Mouse (Mus musculus) hindbrain, postnatal 0 days (tissue): ENCODE results near the gene Exph5. TPM values are rescaled to one million over a fixed set of nuclear protein-coding genes. Genes with fewer than 3 reads are reported as not detected.
A peak's percentile ranks its signal among the peaks of the same experiment; 100 is the strongest.

Experiments
- ATAC-seq: fragments of 200-750 bp; cut with Nextera tagmentation; 2 replicates; pipeline ENCODE4 v1.8.0; 2017; ENCODE audit warnings: mild to moderate bottlenecking, moderate TSS enrichment, moderate library complexity
- DNase-seq: peaks from one replicate; pipeline ENCODE4 v3.0.0-alpha.2; 2015; ENCODE audit warnings: low spot score
- H3K27ac ChIP-seq: fragments of 300-500 bp; sonication (generic); 2 replicates; pipeline ENCODE4 v1.5.1; 2014; ENCODE audit warnings: mild to moderate bottlenecking
- H3K27me3 ChIP-seq: fragments of 300-500 bp; sonication (generic); 2 replicates; pipeline ENCODE4 v1.6.1; 2014; ENCODE audit warnings: low read length, mixed read lengths; ENCODE audit not compliant: insufficient read depth
- H3K36me3 ChIP-seq: fragments of 300-500 bp; sonication (generic); 2 replicates; pipeline ENCODE4 v1.6.1; 2014; ENCODE audit warnings: low read length, mixed read lengths; ENCODE audit not compliant: insufficient read depth
- H3K4me1 ChIP-seq: fragments of 300-500 bp; sonication (generic); 2 replicates; pipeline ENCODE4 v1.6.1; 2014; ENCODE audit warnings: antibody characterized with exemption, low read length, mixed read lengths; ENCODE audit not compliant: insufficient read depth
- H3K4me2 ChIP-seq: fragments of 300-500 bp; sonication (generic); 2 replicates; pipeline ENCODE4 v1.6.1; 2014; ENCODE audit warnings: low read depth, mild to moderate bottlenecking, low read length, moderate library complexity, mixed read lengths
- H3K4me3 ChIP-seq: fragments of 300-500 bp; sonication (generic); 2 replicates; pipeline ENCODE4 v1.5.1; 2014; ENCODE audit warnings: low read length
- H3K9ac ChIP-seq: fragments of 300-500 bp; sonication (generic); replicated peaks from 2 replicates; pipeline ENCODE4 v1.6.1; 2014; ENCODE audit warnings: mild to moderate bottlenecking, low read length, moderate library complexity, mixed read lengths
- H3K9me3 ChIP-seq: fragments of 300-500 bp; sonication (generic); 2 replicates; pipeline ENCODE4 v1.6.1; 2016; ENCODE audit warnings: low read length, mixed read lengths
- CTCF ChIP-seq: IDR thresholded peaks from 2 replicates; pipeline ENCODE4 v1.5.1; 2016; ENCODE audit warnings: antibody characterized with exemption, control low read depth, low read depth
- WGBS: fragments of 180-500 bp; shearing (Covaris S2); extraction: QIAGEN DNeasy Blood & Tissue Kit; methylation state at CpG from one replicate; pipeline ENCODE4 v1.1.7; 2014; 5-methylcytosine and 5-hydroxymethylcytosine counted together
- polyA plus RNA-seq: library from polyadenylated mRNA; unstranded; fragments of >200 nt; fragmentation: Nextera tagmentation; extraction: Ambion mirVana; gene quantifications from 2 replicates; pipeline ENCODE4 v1.2.1, GENCODE M21; 2015
- total RNA-seq: library from RNA; depleted of rRNA; stranded (reverse); fragments of >200 nt; gene quantifications from 2 replicates; pipeline ENCODE4 v1.2.3, GENCODE M21; 2014

Gene Exph5
- total and polyA plus RNA-seq, 2 experiments from 2014 or later: 0.36 to 0.99 TPM

GRCm38 (mm10) chr9:53268036-53268435, 33.4 kb upstream of the Exph5 start:
- no peak for TF ChIP-seq CTCF
- 78% methylated on average over 5 of the region's 5 CpGs for WGBS
- H3K9ac ChIP-seq: no peak overlapping the region
- ATAC-seq: no peak
- no peak for DNase-seq
- H3K27ac ChIP-seq: no peak overlapping the region
- no peak overlapping the region for H3K4me2 ChIP-seq
- no peak overlapping the region for H3K4me3 ChIP-seq
- no peaks in the 10 kb centered on the region for H3K36me3 ChIP-seq
- no peaks in the 10 kb centered on the region for H3K9me3 ChIP-seq
- 0 out of 2 replicates have a peak, but pooled peaks cover 3% of the 10 kb centered on the region for H3K4me1 ChIP-seq
- no peaks in the 10 kb centered on the region for H3K27me3 ChIP-seq

GRCm38 (mm10) chr9:53268731-53269465, 32.6 kb upstream of the Exph5 start:
- Histone ChIP-seq H3K4me1 (0 out of 2 replicates have a peak, but pooled peaks cover 3% of the 10 kb centered on the region), H3K4me2 (no peak overlapping the region), H3K9me3 (no peaks in the 10 kb centered on the region), H3K4me3 (no peak overlapping the region), H3K36me3 (no peaks in the 10 kb centered on the region), H3K9ac (no peak overlapping the region), H3K27me3 (no peaks in the 10 kb centered on the region), H3K27ac (no peak overlapping the region)
- peak; percentile 64 for TF ChIP-seq CTCF
- DNase-seq: peak; percentile 61
- 69% methylated on average over 5 of the region's 5 CpGs for WGBS
- no peak for ATAC-seq

GRCm38 (mm10) chr9:53269466-53269755, 32.1 kb upstream of the Exph5 start:
- H3K9me3 ChIP-seq: no peaks in the 10 kb centered on the region
- no peak overlapping the region for H3K4me2 ChIP-seq
- H3K27me3 ChIP-seq: no peaks in the 10 kb centered on the region
- no peak overlapping the region for H3K9ac ChIP-seq
- 90% methylated on average over 5 of the region's 5 CpGs for WGBS
- TF ChIP-seq CTCF: no peak
- DNase-seq (no peak), ATAC-seq (no peak)
- 0 out of 2 replicates have a peak, but pooled peaks cover 2% of the 10 kb centered on the region for H3K4me1 ChIP-seq
- no peak overlapping the region for H3K4me3 ChIP-seq
- no peak overlapping the region for H3K27ac ChIP-seq
- H3K36me3 ChIP-seq: no peaks in the 10 kb centered on the region

GRCm38 (mm10) chr9:53271281-53272022, 30.0 kb upstream of the Exph5 start:
- H3K27me3 ChIP-seq: no peaks in the 10 kb centered on the region
- 84% methylated on average over 5 of the region's 5 CpGs for WGBS
- no peak overlapping the region for H3K27ac ChIP-seq
- H3K9me3 ChIP-seq: no peaks in the 10 kb centered on the region
- DNase-seq (no peak), ATAC-seq (no peak)
- H3K4me3 ChIP-seq: no peak overlapping the region
- no peak overlapping the region for H3K9ac ChIP-seq
- TF ChIP-seq CTCF: no peak
- H3K36me3 ChIP-seq: no peaks in the 10 kb centered on the region
- H3K4me1 ChIP-seq: no peaks in the 10 kb centered on the region
- H3K4me2 ChIP-seq: no peak overlapping the region

GRCm38 (mm10) chr9:53272207-53272606, 29.3 kb upstream of the Exph5 start:
- H3K4me1 ChIP-seq: no peaks in the 10 kb centered on the region
- TF ChIP-seq CTCF: no peak
- no peak overlapping the region for H3K9ac ChIP-seq
- 61% methylated on average over 5 of the region's 5 CpGs for WGBS
- H3K4me3 ChIP-seq: no peak overlapping the region
- no peaks in the 10 kb centered on the region for H3K36me3 ChIP-seq
- no peak for ATAC-seq
- no peak for DNase-seq
- H3K4me2 ChIP-seq: no peak overlapping the region
- no peaks in the 10 kb centered on the region for H3K27me3 ChIP-seq
- H3K9me3 ChIP-seq: no peaks in the 10 kb centered on the region
- H3K27ac ChIP-seq: no peak overlapping the region

GRCm38 (mm10) chr9:53272714-53273113, 28.8 kb upstream of the Exph5 start:
- ATAC-seq (no peak), DNase-seq (no peak)
- H3K4me3 ChIP-seq: no peak overlapping the region
- no peaks in the 10 kb centered on the region for H3K36me3 ChIP-seq
- no peaks in the 10 kb centered on the region for H3K4me1 ChIP-seq
- no peak for TF ChIP-seq CTCF
- 64% methylated on average over 4 of the region's 4 CpGs for WGBS
- H3K27ac ChIP-seq: no peak overlapping the region
- no peaks in the 10 kb centered on the region for H3K9me3 ChIP-seq
- no peaks in the 10 kb centered on the region for H3K27me3 ChIP-seq
- H3K4me2 ChIP-seq: no peak overlapping the region
- H3K9ac ChIP-seq: no peak overlapping the region

- Histone ChIP-seq H3K27ac (no peak overlapping the region), H3K4me3 (no peak overlapping the region), H3K27me3 (no peaks in the 10 kb centered on the region), H3K4me1 (no peaks in the 10 kb centered on the region), H3K9ac (no peak overlapping the region), H3K4me2 (no peak overlapping the region), H3K36me3 (no peaks in the 10 kb centered on the region), H3K9me3 (no peaks in the 10 kb centered on the region)
- DNase-seq (no peak), ATAC-seq (no peak)
- TF ChIP-seq CTCF: no peak
- WGBS: 91% methylated on average over 1 of the region's 1 CpGs
Measured at GRCm38 (mm10) chr9:53276381-53276780, 25.1 kb upstream of the Exph5 start.
